Mouse (Mus musculus): ENCODE data around the gene Hrg. TPM values are rescaled to one million over a fixed set of nuclear protein-coding genes. Genes with fewer than 3 reads are reported as not detected.

The Hrg gene
- polyA plus RNA-seq, 1 experiment from 2014 or later: 0.07 TPM

GRCm38 (mm10) chr16:22918664-22919312 lies 32.1 kb upstream of the Hrg start:
- Histone ChIP-seq H3K4me1 (replicated peaks; ENCODE audit: insufficient read depth, low read length) (no peaks in the 10 kb centered on the region), H3K4me3 (replicated peaks; ENCODE audit: low read depth, low read length) (no peak overlapping the region), H3K27ac (no peak overlapping the region), H3K36me3 (ENCODE audit: insufficient read depth, low read length) (no peaks in the 10 kb centered on the region), H3K27me3 (ENCODE audit: insufficient read depth, low read length) (no peaks in the 10 kb centered on the region), H3K4me2 (ENCODE audit: low read length) (no peak overlapping the region), H3K9me3 (replicated peaks; ENCODE audit: low read length) (no peaks in the 10 kb centered on the region), H3K9ac (ENCODE audit: low read depth, low read length) (no peak overlapping the region)
- 70% methylated on average over 15 of the region's 15 CpGs for WGBS
- ATAC-seq (replicated peaks; ENCODE audit: low FRiP score, low read depth) (0 out of 2 replicates have a peak, but pooled peaks have one; percentile 25), DNase-seq (ENCODE audit: low spot score) (no peak)
- TF ChIP-seq CTCF (IDR thresholded peaks at IDR 0.05; ENCODE audit: low read depth): no peak

GRCm38 (mm10) chr16:22919971-22920854 lies 30.7 kb upstream of the Hrg start:
- peak; percentile 43; the same call in 1 of the 2 replicates for ATAC-seq (replicated peaks; ENCODE audit: low FRiP score, low read depth)
- Histone ChIP-seq H3K27ac (no peak overlapping the region), H3K4me2 (ENCODE audit: low read length) (no peak overlapping the region), H3K27me3 (ENCODE audit: insufficient read depth, low read length) (no peaks in the 10 kb centered on the region), H3K36me3 (ENCODE audit: insufficient read depth, low read length) (no peaks in the 10 kb centered on the region), H3K9me3 (replicated peaks; ENCODE audit: low read length) (no peaks in the 10 kb centered on the region), H3K4me1 (replicated peaks; ENCODE audit: insufficient read depth, low read length) (no peaks in the 10 kb centered on the region), H3K4me3 (replicated peaks; ENCODE audit: low read depth, low read length) (no peak overlapping the region), H3K9ac (ENCODE audit: low read depth, low read length) (no peak overlapping the region)
- peak; percentile 62 for DNase-seq (ENCODE audit: low spot score)
- TF ChIP-seq CTCF (IDR thresholded peaks at IDR 0.05; ENCODE audit: low read depth): no peak
- WGBS: 42% methylated on average over 18 of the region's 18 CpGs

GRCm38 (mm10) chr16:22921761-22922160 lies 29.1 kb upstream of the Hrg start:
- ATAC-seq (replicated peaks; ENCODE audit: low FRiP score, low read depth): no peak
- Histone ChIP-seq H3K4me1 (replicated peaks; ENCODE audit: insufficient read depth, low read length) (no peaks in the 10 kb centered on the region), H3K27me3 (ENCODE audit: insufficient read depth, low read length) (no peaks in the 10 kb centered on the region), H3K4me2 (ENCODE audit: low read length) (no peak overlapping the region), H3K9me3 (replicated peaks; ENCODE audit: low read length) (no peaks in the 10 kb centered on the region), H3K9ac (ENCODE audit: low read depth, low read length) (no peak overlapping the region), H3K27ac (no peak overlapping the region), H3K4me3 (replicated peaks; ENCODE audit: low read depth, low read length) (no peak overlapping the region), H3K36me3 (ENCODE audit: insufficient read depth, low read length) (no peaks in the 10 kb centered on the region)
- TF ChIP-seq CTCF (IDR thresholded peaks at IDR 0.05; ENCODE audit: low read depth): no peak
- DNase-seq (ENCODE audit: low spot score): no peak
- 90% methylated on average over 5 of the region's 5 CpGs for WGBS

- H3K36me3 ChIP-seq (ENCODE audit: insufficient read depth, low read length): no peaks in the 10 kb centered on the region
- no peak overlapping the region for H3K9ac ChIP-seq (ENCODE audit: low read depth, low read length)
- no peaks in the 10 kb centered on the region for H3K27me3 ChIP-seq (ENCODE audit: insufficient read depth, low read length)
- no peaks in the 10 kb centered on the region for H3K4me1 ChIP-seq (replicated peaks; ENCODE audit: insufficient read depth, low read length)
- ATAC-seq (replicated peaks; ENCODE audit: low FRiP score, low read depth) (no peak), DNase-seq (ENCODE audit: low spot score) (no peak)
- no peaks in the 10 kb centered on the region for H3K9me3 ChIP-seq (replicated peaks; ENCODE audit: low read length)
- no peak for TF ChIP-seq CTCF (IDR thresholded peaks at IDR 0.05; ENCODE audit: low read depth)
- H3K4me2 ChIP-seq (ENCODE audit: low read length): no peak overlapping the region
- no peak overlapping the region for H3K4me3 ChIP-seq (replicated peaks; ENCODE audit: low read depth, low read length)
- H3K27ac ChIP-seq: no peak overlapping the region
- whole genome bisulfite sequencing: 72% methylated on average over 4 of the region's 4 CpGs
Measured at GRCm38 (mm10) chr16:22922433-22922832, 28.4 kb upstream of the Hrg start.

- no peaks in the 10 kb centered on the region for H3K4me1 ChIP-seq (replicated peaks; ENCODE audit: insufficient read depth, low read length)
- no peak for ATAC-seq (replicated peaks; ENCODE audit: low FRiP score, low read depth)
- no peaks in the 10 kb centered on the region for H3K27me3 ChIP-seq (ENCODE audit: insufficient read depth, low read length)
- H3K4me3 ChIP-seq (replicated peaks; ENCODE audit: low read depth, low read length): no peak overlapping the region
- H3K9ac ChIP-seq (ENCODE audit: low read depth, low read length): no peak overlapping the region
- no peaks in the 10 kb centered on the region for H3K9me3 ChIP-seq (replicated peaks; ENCODE audit: low read length)
- whole genome bisulfite sequencing: 77% methylated on average over 6 of the region's 6 CpGs
- H3K27ac ChIP-seq: no peak overlapping the region
- DNase-seq (ENCODE audit: low spot score): no peak
- no peak overlapping the region for H3K4me2 ChIP-seq (ENCODE audit: low read length)
- TF ChIP-seq CTCF (IDR thresholded peaks at IDR 0.05; ENCODE audit: low read depth): no peak
- H3K36me3 ChIP-seq (ENCODE audit: insufficient read depth, low read length): no peaks in the 10 kb centered on the region
Measured at GRCm38 (mm10) chr16:22929575-22929974, 21.3 kb upstream of the Hrg start.

GRCm38 (mm10) chr16:22931431-22932200 lies 19.3 kb upstream of the Hrg start:
- WGBS: 82% methylated on average over 11 of the region's 11 CpGs
- Histone ChIP-seq H3K27me3 (ENCODE audit: insufficient read depth, low read length) (no peaks in the 10 kb centered on the region), H3K27ac (no peak overlapping the region), H3K4me3 (replicated peaks; ENCODE audit: low read depth, low read length) (no peak overlapping the region), H3K4me1 (replicated peaks; ENCODE audit: insufficient read depth, low read length) (no peaks in the 10 kb centered on the region), H3K36me3 (ENCODE audit: insufficient read depth, low read length) (no peaks in the 10 kb centered on the region), H3K4me2 (ENCODE audit: low read length) (no peak overlapping the region), H3K9me3 (replicated peaks; ENCODE audit: low read length) (no peaks in the 10 kb centered on the region), H3K9ac (ENCODE audit: low read depth, low read length) (no peak overlapping the region)
- DNase-seq (ENCODE audit: low spot score): no peak
- ATAC-seq (replicated peaks; ENCODE audit: low FRiP score, low read depth): no peak
- TF ChIP-seq CTCF (IDR thresholded peaks at IDR 0.05; ENCODE audit: low read depth): no peak

Data from kidney, postnatal 0 days (tissue).